Mouse (Mus musculus): ENCODE measurements around the gene H2afj. TPM values are rescaled to one million over a fixed set of nuclear protein-coding genes. Genes with fewer than 3 reads are reported as not detected.
A peak's percentile ranks its signal among the peaks of the same experiment; 100 is the strongest.

The H2afj gene
- polyA plus RNA-seq, 1 experiment from 2014 or later, result 119 TPM

DNA sequence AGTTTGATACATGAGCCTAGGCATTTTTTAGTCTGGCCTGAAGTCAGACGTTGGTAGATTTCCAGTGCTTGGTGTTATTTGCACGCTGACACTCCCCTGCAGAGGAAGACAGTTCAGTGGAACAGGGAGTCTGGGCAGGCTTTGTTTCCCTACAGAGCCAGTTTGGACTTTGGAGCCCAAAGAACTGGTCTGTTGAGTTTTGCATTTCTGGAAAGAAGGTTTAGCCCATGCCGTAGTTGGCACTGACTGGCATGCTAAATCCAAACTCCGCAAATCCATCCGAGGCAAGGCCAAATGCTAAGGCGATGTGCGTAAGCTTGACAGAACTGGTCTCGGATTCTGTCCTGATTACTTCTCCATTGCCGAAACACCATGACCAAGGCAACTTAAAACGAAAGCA lies 3.2 kb downstream of the H2afj start:
- Histone ChIP-seq H3K27me3 (ENCODE audit: control insufficient read depth, insufficient read depth, low read depth, low read length) (no peaks in the 10 kb centered on the region), H3K9ac (ENCODE audit: low read depth, low read length) (no peak overlapping the region), H3K36me3 (ENCODE audit: control insufficient read depth, insufficient read depth, low read length) (peaks cover 23% of the 10 kb centered on the region), H3K9me3 (replicated peaks; ENCODE audit: control insufficient read depth, low read length, poor library complexity, severe bottlenecking) (no peaks in the 10 kb centered on the region), H3K27ac (ENCODE audit: low read length) (no peak overlapping the region), H3K4me2 (ENCODE audit: low read length) (no peak overlapping the region), H3K4me3 (ENCODE audit: low read depth, low read length) (no peak overlapping the region), H3K4me1 (ENCODE audit: control insufficient read depth, insufficient read depth, low read length) (peaks cover 14% of the 10 kb centered on the region)
- ATAC-seq, result no peak
- WGBS, result 92% methylated on average over 10 of the region's 10 CpGs

DNA sequence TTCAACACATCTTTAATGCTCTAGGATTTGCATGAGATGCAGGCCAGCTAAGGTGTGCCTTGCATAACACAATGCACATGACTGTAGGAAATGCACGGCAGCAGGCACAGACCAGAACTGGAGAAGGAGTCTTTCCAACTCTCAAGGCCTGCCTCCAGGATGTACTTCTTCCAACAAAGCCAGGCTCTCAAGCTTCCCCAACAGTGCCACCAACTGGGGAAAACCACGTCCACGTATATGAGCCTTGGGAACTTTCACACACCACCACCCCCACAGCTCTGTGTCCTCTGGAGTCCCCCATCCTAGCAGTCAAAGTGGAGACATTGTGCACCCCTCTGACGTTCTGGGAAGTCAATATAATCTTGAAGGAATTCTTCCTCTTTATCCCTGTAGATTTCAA lies 5.1 kb downstream of the H2afj start:
- Histone ChIP-seq H3K36me3 (ENCODE audit: control insufficient read depth, insufficient read depth, low read length) (peaks cover 41% of the 10 kb centered on the region), H3K9me3 (replicated peaks; ENCODE audit: control insufficient read depth, low read length, poor library complexity, severe bottlenecking) (no peaks in the 10 kb centered on the region), H3K4me1 (ENCODE audit: control insufficient read depth, insufficient read depth, low read length) (peaks cover 11% of the 10 kb centered on the region), H3K27ac (ENCODE audit: low read length) (no peak overlapping the region), H3K9ac (ENCODE audit: low read depth, low read length) (no peak overlapping the region), H3K4me3 (ENCODE audit: low read depth, low read length) (no peak overlapping the region), H3K4me2 (ENCODE audit: low read length) (no peak overlapping the region), H3K27me3 (ENCODE audit: control insufficient read depth, insufficient read depth, low read depth, low read length) (no peaks in the 10 kb centered on the region)
- ATAC-seq, result no peak
- 53% methylated on average over 4 of the region's 4 CpGs for WGBS

DNA sequence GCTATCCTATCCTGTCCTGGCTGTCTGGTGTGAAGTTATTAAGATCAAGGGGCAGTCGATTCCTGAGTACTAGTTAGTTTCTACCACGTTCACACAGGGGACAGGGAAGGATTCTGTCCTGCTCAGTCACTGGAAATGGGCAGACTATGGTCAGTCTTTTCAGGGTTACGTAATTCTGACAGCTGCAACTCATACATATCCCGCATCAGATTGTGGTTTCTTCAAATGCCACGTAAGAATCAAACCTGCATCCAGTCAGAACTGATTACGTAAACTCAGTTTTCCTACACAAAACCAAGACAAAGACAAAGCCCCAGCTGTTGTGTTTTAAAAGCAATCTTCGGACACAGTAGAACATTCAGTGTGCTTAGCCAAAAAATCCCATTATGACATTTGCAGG lies 7.3 kb downstream of the H2afj start:
- Histone ChIP-seq H3K4me1 (ENCODE audit: control insufficient read depth, insufficient read depth, low read length) (no peaks in the 10 kb centered on the region), H3K9ac (ENCODE audit: low read depth, low read length) (no peak overlapping the region), H3K36me3 (ENCODE audit: control insufficient read depth, insufficient read depth, low read length) (peaks cover 51% of the 10 kb centered on the region), H3K27me3 (ENCODE audit: control insufficient read depth, insufficient read depth, low read depth, low read length) (no peaks in the 10 kb centered on the region), H3K9me3 (replicated peaks; ENCODE audit: control insufficient read depth, low read length, poor library complexity, severe bottlenecking) (no peaks in the 10 kb centered on the region), H3K4me3 (ENCODE audit: low read depth, low read length) (no peak overlapping the region), H3K4me2 (ENCODE audit: low read length) (no peak overlapping the region), H3K27ac (ENCODE audit: low read length) (no peak overlapping the region)
- no peak for ATAC-seq
- 97% methylated on average over 7 of the region's 7 CpGs for WGBS

DNA sequence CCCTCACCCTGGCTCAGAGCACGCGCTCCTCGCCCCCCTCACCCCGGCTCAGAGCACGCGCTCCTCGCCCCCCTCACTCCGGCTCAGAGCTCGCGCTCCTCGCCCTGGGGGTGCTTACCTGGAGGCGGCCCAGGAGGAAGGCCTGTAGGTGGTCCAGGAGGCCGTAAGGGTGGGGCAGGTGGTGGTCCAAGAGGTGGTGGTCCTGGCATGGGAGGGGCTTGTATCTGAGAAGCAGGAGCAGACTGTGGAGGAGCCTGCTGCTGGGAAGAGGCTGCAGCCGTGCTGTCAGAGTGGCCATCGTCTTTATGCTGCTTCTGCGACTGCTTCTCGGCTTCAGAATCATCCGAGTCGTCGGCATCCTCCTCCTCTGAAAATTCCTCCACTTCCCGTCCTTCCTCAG lies 8.8 kb downstream of the H2afj start:
- H3K27ac ChIP-seq (ENCODE audit: low read length), result no peak overlapping the region
- no peak overlapping the region for H3K4me2 ChIP-seq (ENCODE audit: low read length)
- no peaks in the 10 kb centered on the region for H3K4me1 ChIP-seq (ENCODE audit: control insufficient read depth, insufficient read depth, low read length)
- WGBS, result 95% methylated on average over 21 of the region's 21 CpGs
- H3K27me3 ChIP-seq (ENCODE audit: control insufficient read depth, insufficient read depth, low read depth, low read length), result no peaks in the 10 kb centered on the region
- no peaks in the 10 kb centered on the region for H3K9me3 ChIP-seq (replicated peaks; ENCODE audit: control insufficient read depth, low read length, poor library complexity, severe bottlenecking)
- peaks cover 59% of the 10 kb centered on the region for H3K36me3 ChIP-seq (ENCODE audit: control insufficient read depth, insufficient read depth, low read length)
- no peak overlapping the region for H3K4me3 ChIP-seq (ENCODE audit: low read depth, low read length)
- ATAC-seq, result no peak
- no peak overlapping the region for H3K9ac ChIP-seq (ENCODE audit: low read depth, low read length)

DNA sequence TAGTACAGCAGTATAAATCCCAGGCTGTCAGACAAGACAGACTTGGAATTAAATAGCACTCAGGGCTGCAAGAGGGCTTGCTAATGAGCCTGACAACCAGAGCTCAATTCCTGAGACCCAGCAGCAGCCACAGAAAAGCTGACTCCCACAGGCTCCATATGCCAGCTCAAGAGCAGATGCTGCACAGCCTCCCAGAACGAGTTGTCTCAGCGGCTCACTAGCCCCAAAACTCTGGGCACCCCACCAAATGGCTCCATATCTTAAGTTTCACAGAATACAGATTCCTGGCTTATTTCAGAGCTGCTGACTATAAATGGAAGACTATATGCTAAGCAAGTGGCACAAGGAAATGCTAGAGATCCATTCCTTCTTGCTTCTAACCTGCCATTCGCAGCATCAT lies 9.5 kb downstream of the H2afj start:
- WGBS, result 90% methylated on average over 3 of the region's 3 CpGs
- Histone ChIP-seq H3K9ac (ENCODE audit: low read depth, low read length) (no peak overlapping the region), H3K4me3 (ENCODE audit: low read depth, low read length) (no peak overlapping the region), H3K9me3 (replicated peaks; ENCODE audit: control insufficient read depth, low read length, poor library complexity, severe bottlenecking) (no peaks in the 10 kb centered on the region), H3K27me3 (ENCODE audit: control insufficient read depth, insufficient read depth, low read depth, low read length) (no peaks in the 10 kb centered on the region), H3K4me2 (ENCODE audit: low read length) (no peak overlapping the region), H3K36me3 (ENCODE audit: control insufficient read depth, insufficient read depth, low read length) (peaks cover 62% of the 10 kb centered on the region), H3K4me1 (ENCODE audit: control insufficient read depth, insufficient read depth, low read length) (no peaks in the 10 kb centered on the region), H3K27ac (ENCODE audit: low read length) (no peak overlapping the region)
- no peak for ATAC-seq

DNA sequence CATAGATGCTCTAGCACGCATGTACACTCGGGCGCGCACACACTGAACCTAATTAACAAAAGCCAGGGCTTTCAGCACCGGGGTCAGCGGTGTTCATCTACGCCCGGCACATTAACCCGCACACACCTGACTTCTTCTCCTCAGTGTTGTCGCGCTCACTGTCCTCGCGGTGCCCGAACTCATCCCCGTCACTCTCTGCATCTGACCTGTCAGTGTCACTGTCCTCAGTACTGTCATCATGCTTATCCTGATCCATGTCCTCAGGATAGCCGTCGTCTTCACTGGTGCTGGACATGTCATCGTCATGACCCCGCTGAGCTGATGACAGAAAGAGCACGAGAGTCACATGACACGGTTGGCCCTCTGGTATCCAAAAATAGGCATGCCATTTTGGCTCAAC lies 12.3 kb downstream of the H2afj start:
- no peak for ATAC-seq

DNA sequence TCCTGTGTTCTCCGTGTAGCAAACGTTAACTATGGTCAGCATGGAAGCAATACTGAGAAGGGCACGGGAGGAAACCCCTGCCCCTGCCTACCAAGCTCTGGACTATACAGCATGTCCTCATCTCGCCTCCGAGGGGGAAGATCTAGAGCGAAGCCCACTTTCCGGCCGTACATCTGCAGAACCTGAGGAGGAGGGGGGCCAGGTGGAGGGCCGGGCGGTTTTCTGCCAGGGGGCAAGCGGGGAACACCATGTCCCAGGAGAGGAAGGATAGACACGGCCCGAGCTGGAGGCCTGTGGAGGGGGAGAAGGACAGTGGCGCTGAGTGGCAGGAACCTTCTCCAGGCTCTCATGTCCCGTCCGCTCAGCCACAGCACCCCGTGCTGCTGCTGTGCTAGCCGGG lies 13.0 kb downstream of the H2afj start:
- no peak overlapping the region for H3K4me3 ChIP-seq (ENCODE audit: low read depth, low read length)
- H3K9ac ChIP-seq (ENCODE audit: low read depth, low read length), result no peak overlapping the region
- 93% methylated on average over 18 of the region's 18 CpGs for WGBS
- no peak overlapping the region for H3K27ac ChIP-seq (ENCODE audit: low read length)
- ATAC-seq, result no peak
- no peaks in the 10 kb centered on the region for H3K4me1 ChIP-seq (ENCODE audit: control insufficient read depth, insufficient read depth, low read length)
- H3K27me3 ChIP-seq (ENCODE audit: control insufficient read depth, insufficient read depth, low read depth, low read length), result no peaks in the 10 kb centered on the region
- no peaks in the 10 kb centered on the region for H3K9me3 ChIP-seq (replicated peaks; ENCODE audit: control insufficient read depth, low read length, poor library complexity, severe bottlenecking)
- no peak overlapping the region for H3K4me2 ChIP-seq (ENCODE audit: low read length)
- peaks cover 61% of the 10 kb centered on the region for H3K36me3 ChIP-seq (ENCODE audit: control insufficient read depth, insufficient read depth, low read length)

More for the DNA sequence above, 12.3 kb downstream of the H2afj start:
- Histone ChIP-seq H3K4me3 (ENCODE audit: low read depth, low read length) (no peak overlapping the region), H3K9me3 (replicated peaks; ENCODE audit: control insufficient read depth, low read length, poor library complexity, severe bottlenecking) (no peaks in the 10 kb centered on the region), H3K27ac (ENCODE audit: low read length) (no peak overlapping the region), H3K4me2 (ENCODE audit: low read length) (no peak overlapping the region), H3K36me3 (ENCODE audit: control insufficient read depth, insufficient read depth, low read length) (peaks cover 66% of the 10 kb centered on the region), H3K4me1 (ENCODE audit: control insufficient read depth, insufficient read depth, low read length) (no peaks in the 10 kb centered on the region), H3K27me3 (ENCODE audit: control insufficient read depth, insufficient read depth, low read depth, low read length) (no peaks in the 10 kb centered on the region), H3K9ac (ENCODE audit: low read depth, low read length) (no peak overlapping the region)
- WGBS, result 98% methylated on average over 21 of the region's 21 CpGs

DNA sequence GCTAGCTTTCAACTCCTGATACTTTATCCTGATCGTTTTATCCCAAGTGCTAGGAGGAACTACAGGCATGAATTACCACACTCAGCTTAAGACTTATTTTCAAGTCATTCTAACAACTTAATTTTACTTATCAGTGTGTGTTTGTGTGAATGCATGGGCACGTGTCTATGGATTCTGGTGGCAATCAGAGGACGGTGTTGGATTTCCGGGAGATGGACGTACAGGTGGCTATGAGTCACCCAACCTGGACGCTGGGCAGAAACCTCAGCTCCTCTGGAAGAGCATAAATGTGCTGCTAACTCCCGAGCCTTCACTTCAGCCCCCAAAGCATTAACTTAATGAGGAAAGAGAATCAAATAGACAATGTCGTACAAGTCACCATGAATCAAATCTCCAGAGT lies 16.9 kb downstream of the H2afj start:
- Histone ChIP-seq H3K9ac (ENCODE audit: low read depth, low read length) (no peak overlapping the region), H3K36me3 (ENCODE audit: control insufficient read depth, insufficient read depth, low read length) (peaks cover 36% of the 10 kb centered on the region), H3K27ac (ENCODE audit: low read length) (no peak overlapping the region), H3K27me3 (ENCODE audit: control insufficient read depth, insufficient read depth, low read depth, low read length) (no peaks in the 10 kb centered on the region), H3K4me1 (ENCODE audit: control insufficient read depth, insufficient read depth, low read length) (peaks cover 11% of the 10 kb centered on the region), H3K4me3 (ENCODE audit: low read depth, low read length) (no peak overlapping the region), H3K9me3 (replicated peaks; ENCODE audit: control insufficient read depth, low read length, poor library complexity, severe bottlenecking) (no peaks in the 10 kb centered on the region), H3K4me2 (ENCODE audit: low read length) (no peak overlapping the region)
- WGBS, result 96% methylated on average over 8 of the region's 8 CpGs
- ATAC-seq, result no peak

DNA sequence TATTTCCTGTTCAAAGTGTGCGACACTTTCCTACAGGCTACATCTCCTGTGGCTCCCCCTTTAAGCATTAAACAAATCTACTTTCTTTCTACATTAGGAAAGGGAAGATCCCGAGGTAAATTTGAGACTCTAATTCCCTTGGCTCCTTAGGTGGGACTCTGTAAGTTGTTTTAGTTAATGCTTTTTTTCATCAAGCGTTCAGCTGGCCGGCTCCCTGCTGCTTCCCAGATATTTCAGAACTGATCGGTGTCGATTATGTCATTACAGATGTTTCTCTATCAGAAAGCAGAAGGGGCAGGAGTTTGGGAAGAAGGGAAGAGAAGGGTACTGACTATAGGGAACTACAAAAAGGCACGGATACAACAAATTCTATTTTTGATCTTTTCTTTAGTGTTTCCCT lies 19.1 kb downstream of the H2afj start:
- H3K4me3 ChIP-seq (ENCODE audit: low read depth, low read length), result peak overlapping the region; percentile 100
- no peak overlapping the region for H3K27ac ChIP-seq (ENCODE audit: low read length)
- H3K4me1 ChIP-seq (ENCODE audit: control insufficient read depth, insufficient read depth, low read length), result peaks cover 11% of the 10 kb centered on the region
- H3K9ac ChIP-seq (ENCODE audit: low read depth, low read length), result peak overlapping the region; percentile 98
- H3K9me3 ChIP-seq (replicated peaks; ENCODE audit: control insufficient read depth, low read length, poor library complexity, severe bottlenecking), result no peaks in the 10 kb centered on the region
- H3K4me2 ChIP-seq (ENCODE audit: low read length), result peak overlapping the region; percentile 77
- ATAC-seq, result no peak
- whole genome bisulfite sequencing, result 20% methylated on average over 7 of the region's 7 CpGs
- H3K36me3 ChIP-seq (ENCODE audit: control insufficient read depth, insufficient read depth, low read length), result peaks cover 19% of the 10 kb centered on the region
- H3K27me3 ChIP-seq (ENCODE audit: control insufficient read depth, insufficient read depth, low read depth, low read length), result peaks cover 7% of the 10 kb centered on the region; the same call in 1 of the 2 replicates

DNA sequence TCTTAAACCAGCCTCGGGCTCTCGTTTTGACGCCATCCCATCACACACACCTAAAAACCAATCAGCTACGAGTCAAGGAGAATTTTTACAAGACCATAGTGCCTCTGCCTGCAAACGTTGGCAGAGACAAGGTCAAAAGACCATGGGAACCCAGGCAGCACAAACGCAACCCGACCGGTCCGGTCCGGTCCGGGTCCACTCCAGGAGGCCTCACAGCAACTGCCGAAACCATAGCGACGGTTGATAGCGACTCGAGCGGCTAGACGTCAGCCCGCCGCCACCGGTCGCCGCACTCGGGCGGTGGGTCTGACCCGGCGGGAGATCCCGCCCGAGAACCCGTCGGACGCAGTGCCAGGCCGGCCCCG lies 19.5 kb downstream of the H2afj start, which contains the start of gene BC049715:
BC049715 (plus strand) TSS at position 111 of the 365 bp plus-strand sequence.
- H3K27ac ChIP-seq (ENCODE audit: low read length), result peak within 1 kb of the TSS; percentile 87
- peaks cover 7% of the 10 kb centered on the region; the same call in 1 of the 2 replicates for H3K27me3 ChIP-seq (ENCODE audit: control insufficient read depth, insufficient read depth, low read depth, low read length)
- ATAC-seq, result peak; percentile 33; the same call in 1 of the 2 replicates
- H3K36me3 ChIP-seq (ENCODE audit: control insufficient read depth, insufficient read depth, low read length), result peaks cover 17% of the 10 kb centered on the region
- H3K9ac ChIP-seq (ENCODE audit: low read depth, low read length), result peak within 1 kb of the TSS; percentile 98
- peak within 1 kb of the TSS; percentile 100 for H3K4me3 ChIP-seq (ENCODE audit: low read depth, low read length)
- under 1% methylated on average over 34 of the region's 34 CpGs for WGBS
- peaks cover 11% of the 10 kb centered on the region for H3K4me1 ChIP-seq (ENCODE audit: control insufficient read depth, insufficient read depth, low read length)
- H3K9me3 ChIP-seq (replicated peaks; ENCODE audit: control insufficient read depth, low read length, poor library complexity, severe bottlenecking), result no peaks in the 10 kb centered on the region
- H3K4me2 ChIP-seq (ENCODE audit: low read length), result peak within 1 kb of the TSS; percentile 77
